Comparison of ENCODE assay signal across 27 mouse cellular contexts in genomic region chr14:47668096-47668495, GRCm38 (mm10).
"Had no signal": no experiment of that assay in that cellular context is flagged by ENCODE, and none has a peak within 500 bp of the region (broad histone marks: within the 10 kb centered on the region; RNA-seq: fewer than 3 reads in every experiment).

No protein-coding gene starts in this region.

- H3K4me3 ChIP-seq: heart, adult 2 months; heart, embryonic 13.5 days; heart, embryonic 15.5 days; hindbrain, embryonic 13.5 days; hindbrain, embryonic 15.5 days; kidney, embryonic 15.5 days; limb, embryonic 13.5 days; limb, embryonic 15.5 days; liver, embryonic 12.5 days had no signal

- ATAC-seq: hindbrain, postnatal 0 days; intestine, embryonic 16.5 days; liver, embryonic 12.5 days had no signal

- H3K4me1 ChIP-seq: hindbrain, embryonic 13.5 days; hindbrain, embryonic 15.5 days; kidney, embryonic 15.5 days; limb, embryonic 13.5 days; limb, embryonic 15.5 days; liver, embryonic 12.5 days had no signal

- H3K9ac ChIP-seq: heart, embryonic 13.5 days; heart, embryonic 15.5 days; hindbrain, embryonic 13.5 days; hindbrain, embryonic 15.5 days; kidney, embryonic 15.5 days; limb, embryonic 13.5 days; limb, embryonic 15.5 days; liver, embryonic 12.5 days; liver, embryonic 14.5 days had no signal

- H3K9me3 ChIP-seq: heart, embryonic 13.5 days; heart, embryonic 15.5 days; hindbrain, embryonic 13.5 days; hindbrain, embryonic 15.5 days; kidney, embryonic 15.5 days; limb, embryonic 13.5 days; limb, embryonic 15.5 days; liver, embryonic 12.5 days had no signal

- H3K27me3 ChIP-seq: heart, embryonic 13.5 days; heart, embryonic 15.5 days; hindbrain, embryonic 13.5 days; hindbrain, embryonic 15.5 days; kidney, embryonic 15.5 days; limb, embryonic 13.5 days; limb, embryonic 15.5 days; liver, embryonic 12.5 days had no signal

- H3K4me2 ChIP-seq: heart, embryonic 11.5 days; heart, embryonic 13.5 days; heart, embryonic 15.5 days; hindbrain, embryonic 13.5 days; hindbrain, embryonic 15.5 days; kidney, embryonic 15.5 days; limb, embryonic 13.5 days; limb, embryonic 15.5 days; liver, embryonic 12.5 days had no signal

- H3K27ac ChIP-seq: heart, adult 2 months; heart, embryonic 13.5 days; heart, embryonic 15.5 days; hindbrain, embryonic 13.5 days; hindbrain, embryonic 15.5 days; hindbrain, postnatal 0 days; kidney, embryonic 15.5 days; kidney, postnatal 0 days; limb, embryonic 13.5 days; limb, embryonic 15.5 days; liver, embryonic 12.5 days; liver, embryonic 14.5 days had no signal

- DNase-seq: gastrocnemius, postnatal 14 days; gastrocnemius, postnatal 36 days; heart, adult 11 months; heart, adult 2 months; heart, postnatal 14 days; heart, postnatal 36 days; kidney, adult 11 months; kidney, adult 2 months; kidney, adult 9 months; kidney, postnatal 14 days; kidney, postnatal 36 days; layer of hippocampus, adult 9-11 months; layer of hippocampus, postnatal 36 days; left cerebral cortex, postnatal 4 days had no signal
